Mouse (Mus musculus): Measurements from ENCODE around the gene Pitpnm1.

Pitpnm1 gene

DNA sequence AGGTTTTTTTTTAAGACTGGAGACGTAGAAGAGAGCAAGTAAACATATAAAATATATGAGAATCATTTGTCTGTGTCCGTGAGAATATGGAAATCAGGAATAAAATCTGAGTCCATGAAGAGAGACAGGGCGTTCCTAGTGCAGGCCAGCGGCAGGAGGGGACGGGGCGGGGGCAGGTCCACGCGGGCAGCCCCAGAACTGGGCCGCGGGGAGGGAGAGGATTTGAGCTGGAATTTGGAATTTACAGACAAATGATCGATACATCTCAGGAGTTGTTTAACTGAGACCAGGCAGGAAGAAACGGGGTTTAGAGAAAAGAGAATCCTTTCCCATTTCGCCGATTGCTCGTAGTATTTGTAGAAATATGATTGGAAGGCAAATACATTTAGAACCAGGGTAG is 29.5 kb upstream of the Pitpnm1 start:
- no peak for DNase-seq

DNA sequence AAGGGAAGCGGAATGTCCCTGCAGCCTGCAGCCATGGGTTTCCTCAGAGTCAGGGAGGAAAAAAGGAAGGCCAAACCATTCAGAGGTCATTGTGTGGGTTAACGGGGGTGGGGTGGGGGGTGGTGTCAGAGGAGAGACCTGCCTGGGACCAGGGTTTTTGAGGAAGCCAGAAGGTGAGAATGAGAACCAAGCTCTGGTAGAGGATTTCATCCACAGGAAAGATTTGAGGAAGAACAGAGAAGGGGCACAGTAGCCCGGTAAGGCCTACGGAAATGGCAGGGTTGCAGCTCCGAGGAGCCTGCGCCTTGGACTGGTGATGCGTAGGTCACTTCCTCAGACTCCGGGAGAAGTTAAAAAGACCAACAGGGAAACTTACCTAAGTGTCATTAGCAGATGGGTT is 29.0 kb upstream of the Pitpnm1 start:
- DNase-seq, result no peak

DNA sequence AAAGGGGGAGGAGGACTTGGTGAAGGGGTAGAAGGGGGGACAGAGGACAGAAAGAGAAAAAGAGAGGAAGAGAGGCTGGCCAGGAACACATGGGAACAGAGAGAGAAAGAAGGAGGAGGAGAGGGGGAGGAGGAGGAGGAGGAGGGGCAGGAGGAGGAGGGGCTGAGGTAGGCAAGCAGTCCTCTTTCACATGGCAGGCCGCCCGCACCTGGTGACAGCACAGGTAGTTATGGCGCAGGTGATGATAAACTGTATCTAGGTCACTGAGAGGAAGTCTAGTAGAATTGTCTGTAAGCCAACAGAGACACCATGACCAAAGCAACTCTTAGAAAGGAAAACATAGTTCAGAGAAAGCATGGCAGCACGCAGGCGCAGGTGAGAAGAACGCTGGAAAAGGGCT is 28.4 kb upstream of the Pitpnm1 start:
- no peak for DNase-seq

GRCm38 (mm10) chr19:4072706-4073424 is 26.9 kb upstream of the Pitpnm1 start:
- DNase-seq, result no peak

DNA sequence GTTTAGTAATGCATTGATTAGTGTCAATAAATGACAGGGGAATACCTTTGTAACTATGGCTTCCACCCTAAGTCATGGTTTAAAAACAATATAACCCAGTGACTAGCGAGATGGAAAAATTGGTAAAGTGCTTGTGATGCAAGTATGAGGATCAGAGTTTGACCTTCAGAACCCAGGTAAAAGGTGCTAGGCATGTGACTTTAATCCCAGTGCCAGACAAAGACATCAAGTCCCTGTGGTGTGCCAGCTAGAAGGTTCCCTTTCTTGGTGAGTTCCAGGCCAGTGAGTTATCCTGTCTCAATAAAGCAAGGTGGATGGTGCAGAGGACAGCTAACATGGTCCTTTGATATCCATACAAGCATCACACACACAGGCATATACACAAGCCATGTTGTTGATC is 24.3 kb upstream of the Pitpnm1 start:
- DNase-seq, result no peak

DNA sequence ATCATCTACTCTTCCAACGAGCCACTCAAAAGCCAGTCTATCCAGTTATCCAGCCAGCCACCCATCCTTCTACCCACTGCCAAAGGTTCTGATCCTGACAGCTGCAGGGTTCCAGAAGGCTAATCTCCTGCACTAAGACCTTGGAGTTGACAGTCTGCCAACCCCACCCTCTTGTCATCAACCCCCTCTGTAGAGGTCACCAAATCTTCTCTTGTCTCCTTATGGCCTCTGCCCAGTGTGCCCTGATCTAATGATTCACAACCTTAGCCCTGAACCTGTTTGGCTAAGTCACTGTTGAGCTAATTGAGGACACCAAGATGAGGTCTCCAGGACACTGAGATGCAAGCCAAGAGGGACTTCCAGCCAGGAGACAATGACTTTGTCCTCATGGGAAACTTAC is 20.2 kb upstream of the Pitpnm1 start:
- no peak for DNase-seq

- no peak for DNase-seq
Observed at GRCm38 (mm10) chr19:4080511-4081009, 19.2 kb upstream of the Pitpnm1 start.

DNA sequence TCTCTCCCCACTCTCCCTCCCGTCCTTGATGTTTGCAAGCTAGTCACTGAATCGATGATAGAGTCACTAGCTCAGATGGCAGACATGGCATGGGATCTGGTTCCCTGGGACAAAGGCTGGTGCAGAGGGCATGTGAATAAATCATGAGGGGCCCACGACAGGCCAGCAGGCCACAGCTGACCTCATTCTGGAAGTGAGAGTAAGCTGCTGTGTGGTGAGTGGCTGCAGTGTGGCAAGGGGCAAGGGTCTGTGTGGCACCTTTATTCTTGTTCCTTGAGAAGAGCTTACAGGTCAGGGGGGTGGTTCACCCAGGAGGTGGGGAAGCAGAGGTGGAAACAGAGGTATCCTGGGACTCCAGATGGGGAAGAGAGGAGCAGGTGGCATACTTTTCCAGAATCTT is 18.4 kb upstream of the Pitpnm1 start, which contains the start of gene Cabp2:
Cabp2 (plus strand) TSS at position 185 of the 400 bp plus-strand sequence.
- no peak for DNase-seq

- no peak for DNase-seq
Observed at GRCm38 (mm10) chr19:4082219-4082965, 17.4 kb upstream of the Pitpnm1 start.

DNA sequence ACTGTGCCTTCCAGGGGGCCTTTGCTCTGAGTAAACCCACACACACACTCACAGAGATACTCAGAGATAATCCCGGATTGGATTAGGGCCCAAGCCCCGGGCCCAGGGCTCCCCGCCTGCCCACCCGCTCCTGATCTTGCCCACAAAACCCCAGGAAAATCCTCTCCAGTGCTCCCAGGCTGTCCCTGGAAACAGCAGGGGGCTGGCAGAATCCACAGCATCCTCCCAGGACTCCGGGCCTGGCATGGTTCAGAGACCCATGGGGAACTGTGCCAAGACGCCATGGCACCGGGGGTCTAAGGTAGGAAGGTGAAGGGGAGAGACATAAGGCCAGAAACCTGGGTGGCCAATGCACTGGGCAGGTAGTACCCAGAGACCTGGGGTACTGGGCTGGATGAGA is 16.5 kb upstream of the Pitpnm1 start:
- no peak for DNase-seq

GRCm38 (mm10) chr19:4083826-4084225 is 16.0 kb upstream of the Pitpnm1 start:
- DNase-seq, result no peak

DNA sequence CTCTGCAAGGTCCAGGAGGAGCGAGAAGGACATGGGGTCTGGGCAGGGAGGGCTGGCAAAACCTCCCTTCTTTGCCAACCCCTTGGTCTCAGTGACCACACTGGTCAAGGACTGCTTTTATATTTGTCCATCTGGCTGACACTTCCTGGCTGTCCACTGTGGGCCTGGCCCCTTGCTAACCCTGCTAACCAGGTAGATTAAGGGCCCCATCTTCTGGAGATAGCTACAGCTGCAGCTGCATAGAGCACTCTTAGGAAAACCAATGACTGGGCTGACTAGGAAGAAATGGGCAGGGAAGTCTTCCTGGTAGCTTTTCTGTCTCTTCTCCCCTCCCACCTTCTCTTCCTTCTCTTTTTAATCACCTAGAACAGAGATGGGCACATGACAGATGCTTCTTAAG is 14.8 kb upstream of the Pitpnm1 start:
- DNase-seq, result no peak

DNA sequence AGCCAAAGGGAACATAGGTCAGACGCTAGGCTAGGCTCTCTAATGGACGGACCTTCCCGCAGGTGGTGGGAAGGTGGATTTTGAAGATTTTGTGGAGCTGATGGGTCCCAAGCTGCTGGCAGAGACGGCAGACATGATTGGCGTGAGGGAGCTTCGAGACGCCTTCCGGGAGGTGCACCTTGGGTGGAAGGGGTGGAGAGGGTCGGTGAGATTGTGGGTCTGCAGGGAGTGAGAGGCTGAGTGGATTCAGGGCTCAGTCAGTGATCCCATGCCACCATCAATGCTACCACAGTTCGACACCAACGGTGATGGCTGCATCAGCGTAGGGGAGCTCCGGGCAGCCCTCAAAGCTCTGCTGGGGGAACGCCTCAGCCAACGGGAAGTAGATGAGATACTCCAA is 13.6 kb upstream of the Pitpnm1 start:
- no peak for DNase-seq

- no peak for DNase-seq
Observed at GRCm38 (mm10) chr19:4087090-4087489, 12.7 kb upstream of the Pitpnm1 start.

DNA sequence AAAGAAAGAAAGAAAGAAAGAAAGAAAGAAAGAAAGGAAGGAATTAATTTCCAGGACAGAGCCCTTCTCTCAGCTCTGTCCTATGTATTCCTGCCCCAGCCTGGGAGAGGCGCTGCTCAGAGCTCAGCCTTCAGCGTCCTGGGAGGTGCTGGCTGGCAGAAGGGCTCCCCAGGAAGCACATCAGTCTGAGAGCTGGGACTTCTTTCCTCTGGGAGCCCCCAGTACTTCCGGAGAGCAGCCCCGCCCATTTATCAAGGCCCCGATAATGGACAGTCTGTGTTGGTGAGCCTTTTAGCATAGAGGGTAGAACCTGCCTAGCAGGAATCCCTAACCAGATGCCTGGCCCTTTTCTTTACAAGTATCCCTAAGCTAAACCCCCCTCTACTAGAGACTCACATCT is 11.7 kb upstream of the Pitpnm1 start:
- DNase-seq, result no peak

- no peak for DNase-seq
Observed at GRCm38 (mm10) chr19:4089128-4089527, 10.7 kb upstream of the Pitpnm1 start.

DNA sequence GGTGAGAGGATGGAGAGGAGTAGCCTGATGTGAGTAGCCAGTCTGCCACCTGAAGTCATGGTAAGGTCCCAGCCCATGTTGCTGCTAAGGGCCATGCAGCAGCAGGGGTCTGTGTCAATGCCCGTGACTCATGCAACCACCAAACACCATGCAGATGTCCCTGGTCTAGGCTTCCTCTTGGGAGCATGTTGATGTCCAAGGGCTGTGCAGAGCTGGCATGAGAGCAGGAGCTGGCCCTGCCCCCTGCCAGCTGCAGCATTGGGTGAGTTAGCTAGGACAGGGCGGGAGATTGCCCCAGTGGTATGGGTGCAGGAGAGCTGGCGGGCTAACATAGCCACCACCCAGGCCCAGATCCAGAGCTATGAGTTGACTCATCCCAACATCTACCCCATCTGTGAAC is 9.4 kb upstream of the Pitpnm1 start:
- no peak for DNase-seq

DNA sequence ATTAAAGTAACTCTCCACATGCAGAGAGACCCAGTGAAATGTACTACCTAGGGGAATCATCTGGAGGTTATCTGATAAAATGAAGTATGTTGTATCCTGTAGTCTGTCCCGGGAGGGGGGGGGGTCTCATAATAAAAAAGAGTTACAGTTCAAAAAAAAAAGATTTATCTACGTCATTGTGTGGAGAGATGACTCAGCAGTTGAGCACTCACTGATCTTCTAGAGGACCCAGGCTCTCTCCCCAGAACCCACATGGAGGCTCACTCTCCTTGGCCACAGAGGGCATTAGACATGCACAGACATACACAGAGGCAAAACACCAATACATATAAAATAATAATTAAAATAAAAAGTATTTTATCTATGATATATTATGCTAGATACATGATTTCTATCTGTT is 8.4 kb upstream of the Pitpnm1 start:
- DNase-seq, result no peak

DNA sequence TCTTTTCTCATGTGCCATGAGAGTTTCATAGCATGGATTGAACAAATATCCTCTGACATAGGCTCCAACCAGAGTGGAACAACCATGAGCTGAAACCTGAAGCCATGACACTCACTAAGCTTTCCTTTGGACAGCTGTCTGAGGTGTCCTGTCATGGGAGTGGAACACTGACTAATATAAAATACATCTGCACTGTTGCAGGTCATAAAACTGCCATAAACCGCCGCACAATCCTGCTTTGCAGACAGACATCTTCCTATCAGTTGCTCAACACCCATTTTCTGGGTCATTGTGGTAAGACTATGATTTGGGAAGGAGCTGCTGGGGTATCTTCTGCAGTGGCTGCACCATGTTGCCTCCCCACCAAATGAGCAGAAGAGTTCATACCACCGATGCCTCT is 7.0 kb upstream of the Pitpnm1 start:
- DNase-seq, result no peak

- no peak for DNase-seq
Observed at GRCm38 (mm10) chr19:4093772-4094171, 6.0 kb upstream of the Pitpnm1 start.

DNA sequence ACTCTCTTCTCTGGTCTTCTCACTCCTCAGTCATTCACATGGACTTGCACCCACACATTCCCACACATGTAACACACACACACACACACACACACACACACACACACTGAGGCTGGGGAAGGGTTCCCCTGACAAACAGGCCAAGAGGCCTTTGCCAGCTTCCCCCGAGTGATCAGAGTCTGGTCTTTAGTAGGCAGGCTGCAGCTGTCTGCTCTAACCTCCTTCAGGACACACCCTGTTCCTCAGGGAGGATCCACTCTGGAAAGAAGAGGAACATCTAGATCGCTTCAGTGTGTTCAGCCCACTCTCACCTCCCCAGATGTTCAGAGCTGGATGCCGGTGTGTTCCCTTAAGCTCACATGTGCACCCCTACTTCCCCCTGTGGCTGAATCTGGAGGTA is 5.5 kb upstream of the Pitpnm1 start:
- no peak for DNase-seq

GRCm38 (mm10) chr19:4094774-4095303 is 5.0 kb upstream of the Pitpnm1 start:
- no peak for DNase-seq

DNA sequence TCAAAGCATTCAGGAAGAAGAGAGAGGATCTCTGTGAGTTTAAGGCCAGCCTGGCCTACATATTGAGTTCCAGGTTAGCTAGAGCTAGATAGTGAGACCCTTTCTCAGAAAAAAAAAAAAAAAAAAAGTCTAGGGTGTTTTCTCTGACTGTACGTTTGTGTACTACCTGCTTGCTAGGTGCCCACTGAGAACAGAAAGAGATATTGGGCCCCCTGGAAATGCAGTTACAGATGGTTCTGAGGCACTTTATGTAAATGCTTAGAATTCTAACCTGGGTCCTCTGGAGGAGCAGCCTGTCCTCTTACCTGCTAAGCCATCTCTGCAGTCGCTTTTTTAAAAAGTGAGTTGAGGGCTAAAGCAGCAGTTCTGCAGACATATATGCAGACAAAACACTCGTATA is 4.0 kb upstream of the Pitpnm1 start:
- no peak for DNase-seq

All from right cerebral cortex, adult 18-20 months (tissue).